Mouse (Mus musculus): ENCODE measurements around the gene Ccdc85c.
A peak's percentile ranks its signal among the peaks of the same experiment; 100 is the strongest.

Ccdc85c gene

DNA sequence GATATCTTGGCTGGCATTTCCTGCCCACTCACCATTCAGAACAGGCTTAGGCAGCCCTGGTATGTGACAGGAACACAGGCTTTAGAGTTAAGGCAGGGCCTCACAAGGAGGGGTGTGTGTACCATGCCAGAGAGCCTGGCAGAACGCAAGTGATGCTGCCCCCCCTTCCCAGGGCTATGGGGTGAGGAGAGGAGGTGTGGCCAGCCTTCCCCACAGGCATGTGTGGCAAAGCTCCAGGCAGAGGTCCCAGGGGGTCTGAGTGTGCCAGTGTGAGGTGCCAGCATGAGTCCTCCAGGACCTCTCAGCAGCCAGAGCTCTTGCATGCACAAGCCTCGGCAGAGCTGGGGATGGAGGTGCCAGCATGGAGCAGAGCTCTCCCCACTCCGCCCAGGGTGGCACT lies 19.4 kb upstream of the Ccdc85c start:
- peak; percentile 68 for DNase-seq (ENCODE audit: inconsistent ontology term)

DNA sequence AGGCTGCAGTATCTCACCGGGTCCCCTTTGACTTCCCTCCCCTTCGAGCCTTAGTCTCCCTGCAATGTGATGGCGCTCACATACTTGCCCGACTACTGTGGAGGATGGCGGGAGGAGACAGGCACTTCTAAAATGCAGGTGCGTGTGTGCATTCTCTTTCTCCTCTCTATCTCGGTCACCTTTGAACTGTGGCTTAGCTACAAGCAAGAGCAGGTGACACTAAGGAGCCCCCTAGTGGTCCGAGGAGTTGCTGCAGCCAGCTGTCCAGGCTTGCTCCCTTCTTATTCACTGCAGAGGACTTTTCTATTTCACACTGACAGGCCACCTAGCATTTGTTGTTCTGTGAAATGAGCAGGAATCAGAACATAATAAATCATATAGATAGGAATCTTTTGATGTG lies 17.7 kb upstream of the Ccdc85c start:
- DNase-seq (ENCODE audit: inconsistent ontology term), result peak; percentile 66

DNA sequence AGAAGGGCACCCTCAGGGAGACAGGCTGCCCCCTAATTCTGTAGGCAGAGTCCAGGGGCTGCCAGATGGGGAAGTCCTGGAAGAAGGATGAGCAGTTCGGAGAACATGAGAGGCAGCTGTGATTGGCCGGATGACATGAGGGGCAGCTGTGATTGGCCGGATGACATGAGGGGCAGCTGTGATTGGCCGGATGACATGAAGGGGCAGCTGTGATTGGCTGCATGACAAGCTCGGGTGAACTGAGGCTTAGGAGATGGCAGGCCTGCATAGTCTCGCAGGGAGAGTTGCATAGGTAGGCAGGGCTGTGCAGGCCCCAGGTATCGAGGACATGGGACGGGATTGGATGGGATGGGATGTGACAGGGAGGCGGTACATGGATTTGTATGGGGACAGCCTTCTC lies 17.2 kb upstream of the Ccdc85c start:
- DNase-seq (ENCODE audit: inconsistent ontology term), result no peak

DNA sequence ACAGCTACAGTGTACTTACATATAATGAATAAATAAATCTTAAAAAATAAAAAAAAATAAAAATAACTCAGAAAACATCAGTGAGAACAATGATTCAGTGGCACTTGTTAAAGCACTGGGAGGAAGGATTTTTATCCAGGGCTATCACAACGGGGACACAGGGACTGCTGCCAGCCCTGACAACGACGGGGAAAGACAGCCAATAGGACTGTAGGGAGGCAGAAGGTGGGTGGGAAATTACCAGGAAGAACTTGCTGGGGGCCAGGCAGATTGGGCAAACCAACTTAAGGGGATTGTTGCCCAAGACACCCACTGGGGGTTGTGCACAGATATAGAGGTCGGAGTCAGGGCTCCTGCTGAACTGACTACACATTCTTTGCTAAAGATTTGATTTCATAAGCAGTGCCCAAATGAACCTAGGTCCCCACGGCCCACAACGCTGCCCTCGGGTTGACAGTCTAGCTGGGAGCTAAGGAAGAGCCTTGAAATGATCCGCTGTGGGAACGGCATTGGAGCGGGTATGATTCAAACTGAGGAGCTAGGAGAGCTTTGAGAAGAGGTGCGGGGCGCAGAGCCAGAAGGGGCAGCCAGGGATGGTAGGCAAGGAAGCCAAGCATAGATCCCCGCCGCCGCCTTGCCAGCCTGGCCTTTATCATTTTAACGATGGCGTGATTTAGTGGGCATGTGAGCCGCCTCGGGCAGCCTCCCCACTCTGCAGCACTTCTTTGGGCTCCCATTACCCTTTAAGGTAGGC lies 13.1 kb upstream of the Ccdc85c start:
- DNase-seq (ENCODE audit: inconsistent ontology term), result no peak

DNA sequence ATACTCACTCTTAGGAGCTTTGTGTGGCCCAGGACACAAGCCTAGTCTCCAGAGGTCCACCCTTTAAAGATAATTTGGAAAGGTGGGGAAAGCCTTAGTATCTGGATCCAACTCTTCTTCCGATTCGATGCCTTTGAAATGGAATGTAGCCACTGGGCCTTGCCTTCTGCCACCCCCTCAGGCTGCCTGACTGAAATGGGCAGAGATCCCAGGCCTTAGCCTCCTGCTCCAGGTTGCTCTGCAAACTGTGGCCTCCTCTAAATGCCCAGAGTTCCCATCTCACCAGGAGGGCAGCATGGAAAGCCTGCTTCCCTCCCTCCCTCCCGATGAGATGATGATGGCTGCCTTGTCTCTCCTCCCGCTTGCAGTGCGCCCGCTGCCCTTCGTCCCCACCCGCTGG lies 11.8 kb upstream of the Ccdc85c start:
- DNase-seq (ENCODE audit: inconsistent ontology term), result no peak

DNA sequence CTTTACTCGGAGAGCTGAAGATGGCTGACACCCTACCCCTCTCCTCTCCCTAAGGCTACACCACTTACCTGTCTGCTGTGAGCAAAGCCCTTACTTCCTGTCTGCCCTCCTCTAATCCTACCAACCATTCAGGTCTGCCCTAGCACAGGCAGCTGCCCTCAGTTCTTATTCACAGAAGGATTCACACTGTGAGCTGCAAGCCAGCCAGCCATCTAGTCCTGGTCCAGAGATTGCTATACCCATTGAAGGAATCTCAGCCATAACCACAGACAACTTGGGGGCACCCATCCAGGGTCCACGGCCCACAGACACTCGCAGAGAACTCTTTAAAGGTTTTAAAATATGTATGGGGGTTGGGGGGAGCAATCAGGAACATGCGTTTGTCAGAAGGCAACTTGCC lies 11.2 kb upstream of the Ccdc85c start:
- DNase-seq (ENCODE audit: inconsistent ontology term), result no peak

DNA sequence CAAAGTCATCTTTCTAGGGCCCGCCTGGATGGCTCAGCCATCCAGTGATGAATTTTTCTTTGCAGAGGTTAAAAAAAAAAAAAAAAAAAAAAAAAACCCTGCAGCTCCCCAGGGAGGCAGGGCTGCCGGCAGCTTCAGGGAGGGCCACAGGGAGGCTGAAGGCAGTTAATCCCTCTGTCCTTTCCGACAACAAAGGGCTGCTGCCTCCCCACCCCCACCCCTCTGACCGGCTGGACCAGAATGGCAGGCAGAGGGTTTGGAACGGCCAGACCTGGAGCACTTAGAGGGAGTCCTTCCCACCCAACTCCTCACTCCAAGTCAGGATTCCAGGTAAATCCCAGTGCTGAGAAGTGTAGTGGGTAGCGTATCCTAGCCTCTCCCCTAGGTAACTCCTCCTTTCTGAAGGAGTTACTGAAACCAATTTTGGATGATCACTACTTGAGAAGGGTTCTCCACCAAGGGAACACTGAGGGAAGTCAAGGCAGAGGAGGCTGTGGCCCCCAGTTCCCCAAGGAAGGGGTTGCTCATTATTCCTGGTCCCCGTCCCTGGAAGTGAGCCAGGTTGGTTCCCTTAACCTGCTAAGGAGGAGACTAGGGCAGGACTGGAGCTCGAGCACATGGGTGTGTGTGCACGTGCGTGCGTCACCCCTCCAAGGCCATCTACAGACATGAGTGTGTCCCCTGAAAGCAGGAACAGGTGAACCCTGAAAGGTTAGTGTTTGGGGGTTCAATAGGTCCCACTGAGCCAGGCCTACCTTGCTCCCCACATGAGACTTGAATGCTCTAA lies 10.2 kb upstream of the Ccdc85c start:
- DNase-seq (ENCODE audit: inconsistent ontology term), result no peak

DNA sequence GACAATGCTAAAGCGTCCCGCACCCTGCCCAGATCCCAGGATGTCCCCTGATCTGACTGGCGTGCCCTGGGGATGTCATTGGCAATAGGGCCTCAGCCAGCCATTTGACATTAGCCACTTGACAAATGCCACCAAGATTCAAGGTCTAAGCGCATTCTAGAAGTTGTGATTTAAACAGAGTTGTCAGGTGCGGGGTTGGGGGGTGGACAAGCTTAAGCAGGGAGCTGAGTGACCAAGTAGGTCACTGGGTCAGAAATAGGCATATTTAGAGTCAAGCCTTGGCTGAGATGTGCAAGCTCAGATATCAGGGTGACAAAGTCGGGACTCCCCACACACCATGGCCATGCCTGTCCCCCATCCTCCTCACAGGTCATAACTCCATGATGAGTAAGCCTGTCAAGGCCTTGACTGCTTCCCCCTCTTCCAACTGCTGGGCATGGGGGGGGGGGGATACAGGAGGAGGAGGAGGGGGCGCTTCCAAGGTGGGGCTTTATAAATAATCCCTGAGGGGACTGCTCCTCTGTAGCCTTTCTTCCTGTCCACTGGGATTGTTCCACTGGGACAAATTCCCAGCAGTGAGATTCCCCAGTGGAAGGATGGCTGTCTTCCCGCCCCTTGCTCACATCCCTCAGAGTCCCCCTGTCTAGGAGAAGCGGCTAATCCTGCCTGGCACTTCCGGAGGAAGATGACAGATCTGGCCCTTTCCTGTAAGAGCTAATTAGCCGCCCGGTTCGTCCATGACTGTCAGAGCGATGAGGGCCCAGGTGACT lies 9.4 kb upstream of the Ccdc85c start:
- DNase-seq (ENCODE audit: inconsistent ontology term), result no peak

DNA sequence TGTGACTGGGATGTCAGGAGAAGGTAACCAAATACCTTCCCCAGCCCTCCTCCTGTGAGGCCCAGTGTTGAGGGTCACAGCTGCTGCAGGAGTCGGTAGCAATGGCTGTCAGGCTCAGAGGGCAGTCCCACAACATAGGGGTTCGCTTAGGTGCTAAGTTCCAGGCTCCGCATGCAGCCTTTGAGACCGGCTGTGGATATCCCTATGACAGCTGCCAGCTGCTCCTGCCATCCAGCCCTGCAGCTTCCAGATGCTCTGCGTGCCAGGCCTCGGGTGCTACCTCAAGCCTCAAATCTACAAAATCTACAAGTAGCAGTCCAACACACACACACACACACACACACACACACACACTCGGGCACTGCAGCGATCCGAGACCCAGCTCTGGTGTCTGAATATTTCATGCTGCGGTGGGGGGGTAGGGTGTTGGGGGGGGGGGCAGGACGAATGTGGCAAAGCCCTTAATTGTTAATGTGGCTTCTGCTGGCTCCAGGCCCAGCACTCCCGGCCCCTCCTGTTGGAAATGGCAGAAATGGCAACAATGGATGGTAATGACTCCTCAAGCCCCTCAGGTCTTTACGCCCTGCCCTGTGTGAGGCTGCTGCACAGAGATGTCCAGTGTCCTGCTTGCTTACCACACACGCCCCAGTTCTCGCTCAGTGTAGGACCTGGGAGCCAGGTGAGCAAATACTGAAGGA lies 3.1 kb upstream of the Ccdc85c start:
- DNase-seq (ENCODE audit: inconsistent ontology term), result peak; percentile 31

DNA sequence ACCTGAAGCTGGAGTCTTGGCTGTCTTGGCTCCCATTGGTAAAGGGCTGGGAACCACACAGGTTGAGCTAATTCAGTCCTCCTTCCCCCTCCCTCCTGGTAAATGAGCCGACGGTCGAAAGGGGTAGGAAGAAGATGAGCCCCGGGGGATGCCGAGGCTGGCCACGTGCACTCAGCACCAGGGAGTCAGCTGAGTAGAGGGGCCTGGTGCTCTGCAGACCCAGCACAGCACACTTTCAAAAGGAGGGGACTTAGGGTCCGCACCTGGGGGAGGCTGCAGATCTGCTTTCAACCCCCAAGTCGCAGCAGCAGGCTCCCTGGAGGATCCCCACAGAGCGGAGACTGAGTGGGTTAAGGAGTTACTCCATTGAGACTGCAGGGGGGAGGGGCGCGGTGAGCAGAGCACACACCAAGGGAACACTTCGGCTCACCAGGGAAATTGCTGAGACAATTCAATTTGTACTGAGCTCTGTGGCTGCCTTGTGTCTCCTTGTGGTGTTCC lies 2.2 kb upstream of the Ccdc85c start:
- DNase-seq (ENCODE audit: inconsistent ontology term), result peak; percentile 36

DNA sequence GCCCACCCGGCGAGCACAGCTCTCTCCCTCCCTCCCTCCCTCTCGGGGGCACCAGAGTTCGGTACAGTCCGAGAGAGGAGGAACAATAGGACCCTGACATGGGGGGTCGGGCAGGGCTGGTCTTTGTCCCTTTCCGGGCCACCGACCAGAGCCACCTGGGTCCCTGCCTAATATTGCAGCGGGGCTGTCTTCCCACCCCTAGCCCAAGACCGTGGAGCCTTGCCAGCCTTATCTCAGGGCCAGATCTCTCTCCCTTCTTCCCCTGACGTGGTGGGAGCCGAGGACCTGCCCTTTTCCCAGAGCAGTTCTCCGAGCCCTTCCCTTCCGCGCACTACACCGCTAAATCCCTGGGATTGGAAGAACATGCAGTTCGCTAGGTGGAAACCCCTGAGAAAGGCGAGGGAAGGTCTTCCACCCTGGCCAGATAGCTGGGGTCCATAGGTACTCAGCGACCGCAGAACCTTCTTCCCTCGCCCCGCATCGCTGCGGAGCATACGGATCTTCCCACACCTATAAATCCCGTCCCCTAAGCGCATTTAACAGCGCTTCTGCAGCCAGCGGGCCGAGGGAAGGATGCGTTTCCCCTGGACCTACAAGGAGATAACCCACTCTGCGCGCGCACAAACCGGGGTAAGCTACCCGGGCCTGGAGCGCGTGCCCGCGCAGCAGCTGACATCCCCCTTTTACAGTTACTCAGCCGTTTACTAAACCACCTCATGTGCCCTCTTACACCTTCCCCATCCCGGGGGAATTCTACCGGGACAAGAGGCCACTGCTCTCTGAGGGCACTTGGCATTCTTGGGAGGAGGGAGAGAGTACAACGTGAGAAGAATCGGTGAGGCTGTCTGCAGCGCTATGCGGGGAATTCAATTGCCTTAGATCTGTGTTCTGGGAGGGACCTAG lies 946 bp upstream of the Ccdc85c start:
- peak; percentile 48 for DNase-seq (ENCODE audit: inconsistent ontology term)

DNA sequence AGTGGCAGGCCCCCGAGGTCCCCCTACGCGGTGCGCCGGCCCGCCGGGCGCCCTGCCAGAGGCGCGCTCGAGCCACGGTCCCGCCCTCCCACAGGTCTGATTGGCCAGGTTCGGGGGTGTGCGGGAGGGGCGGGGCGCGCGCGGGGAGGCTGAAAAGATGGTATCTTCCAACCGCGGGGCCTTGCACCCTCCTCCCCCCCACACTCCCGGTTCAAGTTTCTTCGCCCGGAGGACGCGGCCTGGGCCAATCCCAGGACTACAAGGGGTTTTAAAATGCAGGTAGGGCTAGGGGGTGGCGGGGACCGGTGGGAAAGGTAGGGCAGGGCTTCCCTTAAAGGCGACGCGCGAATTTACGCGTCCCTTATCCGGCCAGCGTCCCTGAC lies 274 bp upstream of the Ccdc85c start:
- peak; percentile 100 for DNase-seq (ENCODE audit: inconsistent ontology term)

DNA sequence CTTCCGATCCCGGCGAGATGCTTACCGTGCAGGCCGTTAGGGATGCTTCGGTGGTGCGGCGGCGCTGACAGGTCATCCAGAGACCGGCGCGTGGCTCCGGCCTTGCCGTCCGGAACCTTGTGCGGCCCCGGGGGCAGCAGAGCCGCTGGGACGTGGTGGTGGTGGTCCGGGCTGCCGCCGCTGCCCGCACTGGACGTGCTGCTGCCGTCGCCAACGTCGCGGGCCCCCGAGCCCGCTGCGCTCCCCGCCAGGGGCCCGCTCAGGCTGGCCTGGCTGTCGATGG lies 971 bp downstream of the Ccdc85c start:
- no peak for DNase-seq (ENCODE audit: inconsistent ontology term)

DNA sequence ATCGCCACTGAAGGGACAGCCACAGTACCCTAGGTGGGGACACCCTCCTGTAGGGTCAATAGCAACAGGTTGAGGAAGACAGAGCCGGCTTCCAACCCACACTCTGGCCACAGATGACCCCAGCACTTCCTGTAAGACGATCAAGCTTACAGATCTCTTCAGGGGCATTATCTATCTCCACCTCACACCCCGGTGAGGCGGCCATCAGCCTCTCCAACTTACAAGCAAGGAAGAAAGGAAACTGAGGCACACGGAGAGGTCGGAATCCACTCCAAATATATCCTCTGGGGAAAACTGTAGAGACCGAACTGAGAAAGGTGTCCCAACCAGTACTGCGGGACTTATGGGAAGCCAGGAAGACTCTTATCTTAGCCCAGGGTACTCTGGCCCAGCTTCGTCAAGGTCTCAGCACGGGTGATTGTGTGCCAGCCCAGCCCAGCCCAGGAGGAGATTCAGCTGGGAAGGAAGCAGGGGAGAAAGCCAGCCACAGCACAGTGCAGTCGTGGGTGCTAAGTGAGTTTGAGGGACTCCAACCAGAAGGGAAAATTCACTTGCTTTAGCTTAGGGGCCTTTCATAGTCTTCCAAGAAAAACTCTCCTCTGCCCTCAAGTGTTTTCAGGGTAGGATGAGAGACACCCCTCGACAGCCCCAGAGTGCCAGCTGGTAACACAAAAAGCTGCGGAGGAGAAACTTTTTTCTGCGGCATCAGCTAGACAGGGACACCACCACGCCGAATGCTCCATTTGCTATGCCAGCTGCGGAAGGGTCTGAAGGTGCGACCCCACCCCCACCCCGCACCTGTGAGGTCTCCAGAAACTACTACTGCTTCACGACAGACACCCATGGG lies 1.5 kb downstream of the Ccdc85c start:
- no peak for DNase-seq (ENCODE audit: inconsistent ontology term)

DNA sequence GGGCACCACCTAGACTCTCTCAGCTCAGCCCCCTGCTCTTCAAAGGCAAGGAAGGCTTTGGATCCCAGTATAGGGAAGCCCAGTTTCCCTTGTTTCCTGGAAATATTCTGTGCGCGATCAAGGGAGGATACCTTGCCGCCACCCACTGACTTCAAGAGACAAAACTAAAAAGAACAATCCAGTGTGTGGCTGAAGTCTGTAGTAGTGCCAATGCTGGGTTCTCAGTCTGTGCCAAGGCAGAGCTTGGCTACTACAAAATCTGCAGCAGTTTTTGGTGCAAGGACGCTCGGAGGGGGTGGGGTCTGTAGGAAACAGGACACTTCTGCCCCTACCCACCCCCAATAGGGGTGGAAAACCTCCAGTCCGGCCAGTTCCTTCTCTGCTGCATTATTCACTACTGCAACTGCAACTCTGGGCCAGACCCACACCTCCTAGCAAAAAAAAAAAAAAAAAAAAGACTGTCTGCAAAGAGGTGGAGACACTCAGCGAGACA lies 3.0 kb downstream of the Ccdc85c start:
- DNase-seq (ENCODE audit: inconsistent ontology term), result no peak

DNA sequence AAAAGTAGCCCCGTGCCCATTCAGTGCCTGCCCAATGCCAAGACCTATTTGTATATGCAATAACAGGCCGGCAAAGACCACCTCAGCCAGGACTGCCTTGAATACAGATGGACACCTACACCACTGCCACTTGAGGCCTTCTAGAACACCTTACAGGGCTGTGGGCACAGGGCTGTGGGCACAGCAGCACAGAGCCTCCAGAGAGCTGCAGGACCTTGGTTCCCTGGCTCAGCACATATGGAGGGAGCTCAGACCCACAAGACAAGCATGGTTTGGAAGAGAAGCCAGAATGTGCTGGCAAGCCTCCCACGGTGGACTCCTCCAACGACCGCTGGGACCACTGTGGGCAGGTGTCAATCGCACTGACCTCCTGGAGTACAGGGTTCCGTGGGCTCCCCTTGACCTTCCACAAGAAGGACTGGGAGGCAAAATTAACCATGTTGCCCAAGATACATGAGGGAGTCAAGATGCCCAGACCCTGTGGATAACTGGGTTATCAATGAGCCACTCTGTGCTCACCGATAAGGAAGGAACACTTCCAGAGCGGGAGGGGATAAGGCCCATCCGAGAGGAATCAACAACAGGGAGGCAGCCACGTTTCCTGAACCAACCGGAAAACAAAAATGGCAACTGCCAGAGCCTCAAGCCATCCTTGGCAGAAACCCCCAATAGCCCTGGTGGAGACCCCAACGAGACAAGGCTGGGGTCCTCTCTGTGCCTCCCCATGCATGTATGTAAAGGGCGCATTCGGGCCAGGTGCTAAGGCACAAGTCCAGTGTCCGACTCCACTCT lies 3.7 kb downstream of the Ccdc85c start:
- no peak for DNase-seq (ENCODE audit: inconsistent ontology term)

DNA sequence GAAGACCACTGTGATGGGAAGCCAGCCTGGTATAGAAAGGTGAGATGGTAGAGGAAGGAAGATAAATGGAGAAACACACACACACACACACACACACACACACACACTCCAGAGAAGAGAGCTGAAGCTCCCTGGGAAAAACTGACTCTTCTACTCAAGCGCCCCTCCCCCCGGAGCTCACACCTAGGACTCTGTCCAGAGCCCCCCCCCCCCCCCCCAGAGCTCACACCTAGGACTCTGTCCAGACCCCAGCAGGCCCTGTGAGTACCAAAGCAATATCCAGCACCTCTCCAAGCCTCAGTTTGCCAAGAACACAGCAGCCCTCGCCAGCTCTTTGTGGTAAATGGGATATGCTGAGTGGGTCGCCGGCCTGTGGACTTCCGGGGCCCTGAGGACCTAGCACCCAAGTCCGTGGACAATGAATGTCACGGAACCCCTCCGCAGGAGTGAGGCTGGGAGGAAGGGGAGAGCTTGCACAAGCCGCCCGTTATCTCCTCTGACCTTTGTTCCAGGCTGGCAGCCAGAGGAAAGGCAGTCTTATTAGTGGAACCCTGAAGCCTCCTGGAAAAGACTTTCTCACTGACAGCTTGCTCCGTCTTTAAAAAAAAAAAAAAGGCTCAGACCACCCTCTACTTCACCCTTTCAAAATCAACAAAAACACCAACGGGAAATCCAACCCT lies 4.8 kb downstream of the Ccdc85c start:
- no peak for DNase-seq (ENCODE audit: inconsistent ontology term)

DNA sequence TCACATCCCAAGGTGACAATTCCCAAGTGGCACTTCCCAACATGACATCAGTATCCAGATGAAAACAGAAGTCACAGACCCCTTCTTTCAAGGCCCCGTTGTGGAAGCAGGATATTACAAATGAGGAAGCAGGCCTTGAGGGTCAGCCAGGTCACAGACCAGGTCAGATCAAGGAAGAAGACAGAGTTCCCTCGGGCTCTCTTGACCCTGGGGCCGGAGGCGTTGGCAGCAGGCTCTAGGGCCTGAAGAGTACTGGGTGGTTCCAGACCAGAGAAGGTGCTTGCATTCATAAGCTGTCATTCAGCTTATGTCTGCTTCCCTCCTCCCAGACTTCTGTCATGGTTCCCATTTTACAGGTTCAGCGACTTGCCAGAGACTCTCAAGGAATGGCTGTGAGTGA lies 5.5 kb downstream of the Ccdc85c start:
- no peak for DNase-seq (ENCODE audit: inconsistent ontology term)

Measured in Muller cell, postnatal 12 days (primary cell).